In genomic region chr8:108713346-108714142, GRCm38 (mm10) we compare ENCODE assay signal across 8 mouse cellular contexts.
DNase-seq lines count a peak whose midpoint lies in the region; ATAC-seq and TF ChIP-seq lines count a peak whose summit lies in the region.

No protein-coding gene starts in this region.

- no peak for ATAC-seq in heart, embryonic 11.5 days (replicated peaks; ENCODE audit: insufficient number of reproducible peaks, low FRiP score, low TSS enrichment)
- ATAC-seq in hindbrain, embryonic 14.5 days (ENCODE audit: low FRiP score): no peak
- ATAC-seq in midbrain, embryonic 12.5 days (ENCODE audit: low FRiP score, low read depth): no peak

- no peaks in the 10 kb centered on the region for H3K9me3 ChIP-seq in heart, embryonic 11.5 days (replicated peaks; ENCODE audit: control insufficient read depth, low read length)
- H3K9me3 ChIP-seq in hindbrain, embryonic 14.5 days (ENCODE audit: control insufficient read depth, low read length): no peaks in the 10 kb centered on the region
- no peaks in the 10 kb centered on the region for H3K9me3 ChIP-seq in midbrain, embryonic 12.5 days

- no peak for TF ChIP-seq POLR2A in bone marrow macrophage, adult 2 months (IDR thresholded peaks at IDR 0.05; ENCODE audit: borderline replicate concordance, low read depth, low read length)

- peak overlapping the region; percentile 60 for H3K4me3 ChIP-seq in heart, embryonic 11.5 days (ENCODE audit: low read depth, low read length)
- peak overlapping the region; percentile 67; the same call in 1 of the 2 replicates for H3K4me3 ChIP-seq in bone marrow macrophage, adult 2 months (ENCODE audit: insufficient read depth, low read length)
- H3K4me3 ChIP-seq in hindbrain, embryonic 14.5 days (replicated peaks; ENCODE audit: low read length): peak overlapping the region; percentile 75
- peak overlapping the region; percentile 73 for H3K4me3 ChIP-seq in midbrain, embryonic 12.5 days

- peaks cover 82% of the 10 kb centered on the region for H3K4me1 ChIP-seq in heart, embryonic 11.5 days (ENCODE audit: control insufficient read depth, insufficient read depth, low read length)
- H3K4me1 ChIP-seq in bone marrow macrophage, adult 2 months (ENCODE audit: control insufficient read depth, insufficient read depth, low read length): peaks cover 37% of the 10 kb centered on the region
- H3K4me1 ChIP-seq in hindbrain, embryonic 14.5 days (replicated peaks; ENCODE audit: control insufficient read depth, insufficient read depth, low read length): peaks cover 75% of the 10 kb centered on the region
- H3K4me1 ChIP-seq in midbrain, embryonic 12.5 days: peaks cover 96% of the 10 kb centered on the region

- peak overlapping the region; percentile 82 for H3K9ac ChIP-seq in heart, embryonic 11.5 days (ENCODE audit: low read depth, low read length)
- H3K9ac ChIP-seq in hindbrain, embryonic 14.5 days: peak overlapping the region; percentile 98
- peak overlapping the region; percentile 88 for H3K9ac ChIP-seq in midbrain, embryonic 12.5 days (replicated peaks)

- no peak for DNase-seq in heart, postnatal 14 days
- no peak for DNase-seq in hindbrain, embryonic 14.5 days (ENCODE audit: low spot score)
- no peak for DNase-seq in thymus, postnatal 14 days
- DNase-seq in ovary, postnatal 14 days (ENCODE audit: low spot score): no peak
- no peak for DNase-seq in adrenal gland, postnatal 10 days

- intact Hi-C loops in heart, postnatal 14 days (cut with DNase I): loop anchor here (5.0 kb wide), 2 partner anchors 84 to 199 kb away; no protein-coding TSS in a partner anchor

- H3K27me3 ChIP-seq in heart, embryonic 11.5 days (ENCODE audit: control insufficient read depth, insufficient read depth, low read length): no peaks in the 10 kb centered on the region
- peaks cover 31% of the 10 kb centered on the region for H3K27me3 ChIP-seq in hindbrain, embryonic 14.5 days (ENCODE audit: control insufficient read depth, insufficient read depth, low read length)
- H3K27me3 ChIP-seq in midbrain, embryonic 12.5 days: peaks cover 8% of the 10 kb centered on the region; the same call in 1 of the 2 replicates

- whole genome bisulfite sequencing in heart, embryonic 11.5 days (ENCODE audit: insufficient replicate concordance): 16% methylated on average over 19 of the region's 19 CpGs
- 7% methylated on average over 19 of the region's 19 CpGs for WGBS in hindbrain, embryonic 14.5 days
- WGBS in midbrain, embryonic 12.5 days: 3% methylated on average over 19 of the region's 19 CpGs

- no peak for TF ChIP-seq CTCF in bone marrow macrophage, adult 2 months (IDR thresholded peaks at IDR 0.05; ENCODE audit: low read depth, low read length)

- H3K27ac ChIP-seq in heart, embryonic 11.5 days (ENCODE audit: low read depth, low read length): peak overlapping the region; percentile 85
- no peak overlapping the region for H3K27ac ChIP-seq in bone marrow macrophage, adult 2 months (ENCODE audit: insufficient read depth, low read depth, low read length)
- peak overlapping the region; percentile 100 for H3K27ac ChIP-seq in hindbrain, embryonic 14.5 days
- H3K27ac ChIP-seq in midbrain, embryonic 12.5 days (replicated peaks): peak overlapping the region; percentile 100

- no peaks in the 10 kb centered on the region for H3K36me3 ChIP-seq in heart, embryonic 11.5 days (ENCODE audit: control insufficient read depth, insufficient read depth, low read length)
- no peaks in the 10 kb centered on the region for H3K36me3 ChIP-seq in hindbrain, embryonic 14.5 days (replicated peaks; ENCODE audit: control insufficient read depth, insufficient read depth)
- H3K36me3 ChIP-seq in midbrain, embryonic 12.5 days: no peaks in the 10 kb centered on the region

- H3K4me2 ChIP-seq in heart, embryonic 11.5 days: peak overlapping the region; percentile 88
- peak overlapping the region; percentile 92 for H3K4me2 ChIP-seq in hindbrain, embryonic 14.5 days (replicated peaks)
- H3K4me2 ChIP-seq in midbrain, embryonic 12.5 days (replicated peaks): peak overlapping the region; percentile 94
